Mouse (Mus musculus): ENCODE measurements at regions not wholly inside any gene's neighbourhood (a gene's known extent, or its start where the extent isn't known, plus 50 kb on each side); places are given as distances from the start of the nearest gene placed in this dataset.

GRCm38 (mm10) chr3:131893061-131893804, 191.9 kb upstream of the Dkk2 start:
- DNase-seq = no peak
- H3K4me1 ChIP-seq (ENCODE audit: control insufficient read depth, insufficient read depth, low read length) = no peaks in the 10 kb centered on the region
- H3K4me3 ChIP-seq (replicated peaks; ENCODE audit: extremely low read depth, low read depth, low read length) = no peak overlapping the region
- WGBS = 61% methylated on average over 16 of the region's 16 CpGs
- no peak for TF ChIP-seq POLR2A (IDR thresholded peaks at IDR 0.05; ENCODE audit: borderline replicate concordance, extremely low read depth, low read depth, low read length)
- TF ChIP-seq CTCF (IDR thresholded peaks at IDR 0.05; ENCODE audit: insufficient read depth, low read length) = no peak

GRCm38 (mm10) chr3:131895057-131895456, 190.0 kb upstream of the Dkk2 start:
- no peak for TF ChIP-seq CTCF (IDR thresholded peaks at IDR 0.05; ENCODE audit: insufficient read depth, low read length)
- no peak for TF ChIP-seq POLR2A (IDR thresholded peaks at IDR 0.05; ENCODE audit: borderline replicate concordance, extremely low read depth, low read depth, low read length)
- Histone ChIP-seq H3K4me3 (replicated peaks; ENCODE audit: extremely low read depth, low read depth, low read length) (no peak overlapping the region), H3K4me1 (ENCODE audit: control insufficient read depth, insufficient read depth, low read length) (no peaks in the 10 kb centered on the region)
- WGBS = 48% methylated on average over 1 of the region's 1 CpGs
- no peak for DNase-seq

GRCm38 (mm10) chr3:131913534-131913933, 171.6 kb upstream of the Dkk2 start:
- H3K4me1 ChIP-seq (ENCODE audit: control insufficient read depth, insufficient read depth, low read length) = no peaks in the 10 kb centered on the region
- H3K4me3 ChIP-seq (replicated peaks; ENCODE audit: extremely low read depth, low read depth, low read length) = no peak overlapping the region
- DNase-seq = no peak
- TF ChIP-seq POLR2A (IDR thresholded peaks at IDR 0.05; ENCODE audit: borderline replicate concordance, extremely low read depth, low read depth, low read length) (no peak), CTCF (IDR thresholded peaks at IDR 0.05; ENCODE audit: insufficient read depth, low read length) (no peak)
- 84% methylated on average over 6 of the region's 6 CpGs for WGBS

GRCm38 (mm10) chr3:131914372-131914771, 170.7 kb upstream of the Dkk2 start:
- H3K4me1 ChIP-seq (ENCODE audit: control insufficient read depth, insufficient read depth, low read length) = no peaks in the 10 kb centered on the region
- no peak for DNase-seq
- H3K4me3 ChIP-seq (replicated peaks; ENCODE audit: extremely low read depth, low read depth, low read length) = no peak overlapping the region
- 74% methylated on average over 3 of the region's 3 CpGs for WGBS
- TF ChIP-seq POLR2A (IDR thresholded peaks at IDR 0.05; ENCODE audit: borderline replicate concordance, extremely low read depth, low read depth, low read length) (no peak), CTCF (IDR thresholded peaks at IDR 0.05; ENCODE audit: insufficient read depth, low read length) (no peak)

GRCm38 (mm10) chr3:131914997-131915396, 170.1 kb upstream of the Dkk2 start:
- no peak overlapping the region for H3K4me3 ChIP-seq (replicated peaks; ENCODE audit: extremely low read depth, low read depth, low read length)
- no peaks in the 10 kb centered on the region for H3K4me1 ChIP-seq (ENCODE audit: control insufficient read depth, insufficient read depth, low read length)
- DNase-seq = no peak
- 73% methylated on average over 7 of the region's 7 CpGs for WGBS
- TF ChIP-seq CTCF (IDR thresholded peaks at IDR 0.05; ENCODE audit: insufficient read depth, low read length) (no peak), POLR2A (IDR thresholded peaks at IDR 0.05; ENCODE audit: borderline replicate concordance, extremely low read depth, low read depth, low read length) (no peak)

- WGBS = 87% methylated on average over 13 of the region's 13 CpGs
- DNase-seq = no peak
- Histone ChIP-seq H3K4me3 (replicated peaks; ENCODE audit: extremely low read depth, low read depth, low read length) (no peak overlapping the region), H3K4me1 (ENCODE audit: control insufficient read depth, insufficient read depth, low read length) (no peaks in the 10 kb centered on the region)
- TF ChIP-seq POLR2A (IDR thresholded peaks at IDR 0.05; ENCODE audit: borderline replicate concordance, extremely low read depth, low read depth, low read length) (no peak), CTCF (IDR thresholded peaks at IDR 0.05; ENCODE audit: insufficient read depth, low read length) (no peak)
Measured at GRCm38 (mm10) chr3:131917734-131918534, 167.2 kb upstream of the Dkk2 start.

- WGBS = 63% methylated on average over 12 of the region's 12 CpGs
- Histone ChIP-seq H3K4me3 (replicated peaks; ENCODE audit: extremely low read depth, low read depth, low read length) (no peak overlapping the region), H3K4me1 (ENCODE audit: control insufficient read depth, insufficient read depth, low read length) (no peaks in the 10 kb centered on the region)
- no peak for DNase-seq
- TF ChIP-seq CTCF (IDR thresholded peaks at IDR 0.05; ENCODE audit: insufficient read depth, low read length) (no peak), POLR2A (IDR thresholded peaks at IDR 0.05; ENCODE audit: borderline replicate concordance, extremely low read depth, low read depth, low read length) (no peak)
Measured at GRCm38 (mm10) chr3:131919476-131919875, 165.6 kb upstream of the Dkk2 start.

- Histone ChIP-seq H3K4me3 (replicated peaks; ENCODE audit: extremely low read depth, low read depth, low read length) (no peak overlapping the region), H3K4me1 (ENCODE audit: control insufficient read depth, insufficient read depth, low read length) (no peaks in the 10 kb centered on the region)
- 83% methylated on average over 6 of the region's 6 CpGs for WGBS
- no peak for DNase-seq
- TF ChIP-seq POLR2A (IDR thresholded peaks at IDR 0.05; ENCODE audit: borderline replicate concordance, extremely low read depth, low read depth, low read length) (no peak), CTCF (IDR thresholded peaks at IDR 0.05; ENCODE audit: insufficient read depth, low read length) (peak; percentile 39; the same call in 1 of the 2 replicates)
Measured at GRCm38 (mm10) chr3:131921161-131921560, 163.9 kb upstream of the Dkk2 start.

- no peaks in the 10 kb centered on the region for H3K4me1 ChIP-seq (ENCODE audit: control insufficient read depth, insufficient read depth, low read length)
- WGBS = 49% methylated on average over 1 of the region's 1 CpGs
- H3K4me3 ChIP-seq (replicated peaks; ENCODE audit: extremely low read depth, low read depth, low read length) = no peak overlapping the region
- DNase-seq = no peak
- TF ChIP-seq CTCF (IDR thresholded peaks at IDR 0.05; ENCODE audit: insufficient read depth, low read length) = no peak
- TF ChIP-seq POLR2A (IDR thresholded peaks at IDR 0.05; ENCODE audit: borderline replicate concordance, extremely low read depth, low read depth, low read length) = no peak
Measured at GRCm38 (mm10) chr3:131922733-131923132, 162.4 kb upstream of the Dkk2 start.
